ENCODE assay signal across 10 mouse cellular contexts in the genomic region with DNA sequence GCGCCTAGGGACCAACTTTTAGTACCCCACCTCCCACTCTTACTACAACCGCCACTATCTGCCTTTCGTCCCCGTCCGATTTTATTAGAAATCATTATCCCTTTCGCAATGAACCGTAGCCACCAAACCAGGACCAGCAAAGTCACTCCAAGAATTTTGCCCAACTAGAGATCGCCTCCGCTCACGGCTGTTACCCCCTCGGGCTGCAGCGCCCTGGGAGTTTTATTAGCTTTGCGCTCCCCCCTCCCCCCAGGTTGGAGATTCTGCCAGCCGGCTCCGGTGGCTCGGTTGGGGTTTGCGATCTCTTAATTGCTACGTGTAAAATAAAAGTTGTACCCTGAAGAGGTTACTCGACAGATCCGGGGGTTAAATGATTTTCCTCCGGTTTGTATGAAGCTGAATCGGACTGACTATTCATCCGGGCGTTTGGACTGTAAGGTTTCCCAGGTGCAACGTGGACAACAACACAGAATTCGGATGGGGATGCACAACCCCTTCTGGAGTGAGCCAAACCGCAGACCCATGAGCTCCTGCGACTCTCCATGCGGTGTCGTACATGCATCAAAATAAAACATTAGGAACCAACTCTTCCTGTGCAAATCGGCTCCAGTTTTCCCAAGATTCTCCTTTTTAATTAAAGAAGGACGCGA. TPM values are rescaled to one million over a fixed set of nuclear protein-coding genes. Genes with fewer than 3 reads are reported as not detected.
A peak's percentile ranks its signal among the peaks of the same experiment; 100 is the strongest.
DNase-seq lines count a peak whose midpoint lies in the region; ATAC-seq and TF ChIP-seq lines count a peak whose summit lies in the region.
"Had no signal": no experiment of that assay in that cellular context is flagged by ENCODE, and none has a peak within 500 bp of the region (broad histone marks: within the 10 kb centered on the region; RNA-seq: fewer than 3 reads in every experiment).

No protein-coding gene starts in this region.

- DNase-seq in heart, postnatal 36 days: no peak
- peak; percentile 41 for DNase-seq in embryo, embryonic 11 days
- no peak for DNase-seq in adrenal gland, postnatal 36 days
- DNase-seq in ovary, adult 18-20 months (ENCODE audit: low spot score): no peak
- DNase-seq in frontal cortex, postnatal 36 days (ENCODE audit: low spot score in 2 of 2): no peak

- no peak overlapping the region for H3K9ac ChIP-seq in heart, embryonic 13.5 days
- no peak overlapping the region for H3K9ac ChIP-seq in hindbrain, embryonic 16.5 days (ENCODE audit: low read depth, low read length)

- no peaks in the 10 kb centered on the region for H3K79me2 ChIP-seq in myocyte (ENCODE audit: control insufficient read depth, insufficient read depth)

- H3ac ChIP-seq in myocyte (ENCODE audit: control insufficient read depth, insufficient read length): no peak overlapping the region

- ATAC-seq in heart, embryonic 13.5 days (ENCODE audit: extremely low read depth, insufficient number of reproducible peaks, low FRiP score, low TSS enrichment): no peak
- ATAC-seq in hindbrain, embryonic 16.5 days: no peak

- WGBS in heart, embryonic 13.5 days: under 1% methylated on average over 33 of the region's 33 CpGs
- under 1% methylated on average over 33 of the region's 33 CpGs for WGBS in hindbrain, embryonic 16.5 days

- H3K27me3 ChIP-seq in heart, embryonic 13.5 days (replicated peaks): peaks cover 98% of the 10 kb centered on the region
- H3K27me3 ChIP-seq in hindbrain, embryonic 16.5 days (replicated peaks; ENCODE audit: control insufficient read depth, insufficient read depth, low read length): peaks cover 41% of the 10 kb centered on the region
- H3K27me3 ChIP-seq in myocyte (ENCODE audit: control insufficient read depth, insufficient read depth, insufficient read length): peaks cover 77% of the 10 kb centered on the region
- H3K27me3 ChIP-seq: CH12.LX had no signal

- TF ChIP-seq POLR2A in myocyte (IDR thresholded peaks at IDR 0.05; ENCODE audit: insufficient read length, low read depth): no peak

- no peaks in the 10 kb centered on the region for H3K9me3 ChIP-seq in heart, embryonic 13.5 days
- no peaks in the 10 kb centered on the region for H3K9me3 ChIP-seq in hindbrain, embryonic 16.5 days (ENCODE audit: control insufficient read depth, low read length)

- intact Hi-C loops in heart, postnatal 36 days (cut with DNase I): loop anchor here (5.0 kb wide), 1 partner anchor 873 kb away; the partner anchor contains the start of gene Tmem170b

- H3K4me1 ChIP-seq in heart, embryonic 13.5 days: peaks cover 48% of the 10 kb centered on the region
- peaks cover 13% of the 10 kb centered on the region for H3K4me1 ChIP-seq in hindbrain, embryonic 16.5 days (ENCODE audit: control insufficient read depth, insufficient read depth, low read depth, low read length)

- H3K27ac ChIP-seq in heart, embryonic 13.5 days (replicated peaks): no peak overlapping the region
- no peak overlapping the region for H3K27ac ChIP-seq in hindbrain, embryonic 16.5 days (ENCODE audit: low read depth, low read length)

- H3K4me2 ChIP-seq in heart, embryonic 13.5 days: peak overlapping the region; percentile 74
- peak overlapping the region; percentile 51 for H3K4me2 ChIP-seq in hindbrain, embryonic 16.5 days (ENCODE audit: low read length)
- peak overlapping the region; percentile 76 for H3K4me2 ChIP-seq in myocyte (ENCODE audit: low read depth)

- H3K4me3 ChIP-seq in heart, embryonic 13.5 days: peak overlapping the region; percentile 47
- peak overlapping the region; percentile 51 for H3K4me3 ChIP-seq in hindbrain, embryonic 16.5 days (ENCODE audit: low read length)
- H3K4me3 ChIP-seq in myocyte: no peak overlapping the region

- H3K36me3 ChIP-seq in heart, embryonic 13.5 days: no peaks in the 10 kb centered on the region
- no peaks in the 10 kb centered on the region for H3K36me3 ChIP-seq in hindbrain, embryonic 16.5 days (ENCODE audit: control insufficient read depth, insufficient read depth, low read length)
- no peaks in the 10 kb centered on the region for H3K36me3 ChIP-seq in myocyte (ENCODE audit: control insufficient read depth, insufficient read depth)

TF ChIP-seq in myocyte, 11 proteins besides CTCF, POLR2A, EP300 and RAD21:
- no peak for TF ChIP-seq TCF3 (IDR thresholded peaks at IDR 0.05; ENCODE audit: insufficient read length, low read depth)
- TF ChIP-seq E2F4 (IDR thresholded peaks at IDR 0.05; ENCODE audit: insufficient read depth): no peak
- no peak for TF ChIP-seq REST (IDR thresholded peaks at IDR 0.05; ENCODE audit: insufficient read depth, insufficient read length)
TF ChIP-seq in myocyte: peak in this region for 0.

RNA-seq across cellular contexts. Expression of gene Tfap2a, which starts 3.7 kb away (rescaled TPM):
- polyA plus RNA-seq in heart, embryonic 13.5 days (2015; fragmentation: Nextera tagmentation; extraction: Ambion mirVana): 0.09 and 0.16 TPM in 2 replicates
- total RNA-seq in heart, postnatal 36 days (2021): under 1 TPM; 0.11 to 0.36 TPM
- polyA plus RNA-seq in hindbrain, embryonic 16.5 days (2015; fragmentation: Nextera tagmentation; extraction: Ambion mirVana): 8.4 and 9.0 TPM in 2 replicates
- polyA plus RNA-seq in myocyte (2012; fragmentation: generic; extraction: Trizol): 0.36 TPM
- total RNA-seq in adrenal gland, postnatal 36 days (2021): under 1 TPM; 0.20 TPM
- total RNA-seq: CH12.LX; hematopoietic stem cell, adult 5-6 weeks had no signal
